8 mouse cellular contexts compared by ENCODE assay signal in the genomic region with DNA sequence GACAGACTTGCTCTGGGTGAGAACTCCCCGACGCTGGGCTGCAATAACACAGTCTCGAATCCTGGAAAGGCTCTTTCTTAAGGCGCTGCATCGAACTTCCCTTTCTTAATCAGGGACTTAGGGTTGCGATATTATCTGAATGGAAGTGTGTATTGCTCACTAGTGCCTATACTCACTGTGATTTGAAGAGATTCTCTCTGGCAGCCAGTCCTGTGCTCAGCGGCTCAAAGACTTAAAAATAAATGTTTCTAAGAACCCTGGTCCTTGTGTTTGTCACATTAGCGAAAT. TPM values are rescaled to one million over a fixed set of nuclear protein-coding genes. Genes with fewer than 3 reads are reported as not detected.
DNase-seq lines count a peak whose midpoint lies in the region; ATAC-seq and TF ChIP-seq lines count a peak whose summit lies in the region.

No protein-coding gene starts in this region.

- H3K27me3 ChIP-seq in kidney, adult 2 months (replicated peaks; ENCODE audit: control insufficient read depth, insufficient read depth, low read length): no peaks in the 10 kb centered on the region
- H3K27me3 ChIP-seq in embryonic facial prominence, embryonic 13.5 days: peaks cover 29% of the 10 kb centered on the region
- no peaks in the 10 kb centered on the region for H3K27me3 ChIP-seq in hindbrain, embryonic 16.5 days (replicated peaks; ENCODE audit: control insufficient read depth, insufficient read depth, low read length)
- H3K27me3 ChIP-seq in midbrain, embryonic 14.5 days (ENCODE audit: control insufficient read depth, insufficient read depth, low read length): peaks cover 13% of the 10 kb centered on the region

- H3K4me1 ChIP-seq in kidney, adult 2 months (ENCODE audit: control insufficient read depth, insufficient read depth, low read length): peaks cover 12% of the 10 kb centered on the region; the same call in 1 of the 2 replicates
- H3K4me1 ChIP-seq in embryonic facial prominence, embryonic 13.5 days: peaks cover 10% of the 10 kb centered on the region
- H3K4me1 ChIP-seq in hindbrain, embryonic 16.5 days (ENCODE audit: control insufficient read depth, insufficient read depth, low read depth, low read length): peaks cover 11% of the 10 kb centered on the region
- H3K4me1 ChIP-seq in midbrain, embryonic 14.5 days (ENCODE audit: control insufficient read depth, insufficient read depth, low read length): peaks cover 6% of the 10 kb centered on the region; the same call in 1 of the 2 replicates

- H3K4me3 ChIP-seq in kidney, adult 2 months (ENCODE audit: insufficient read depth, low read depth, low read length): peak overlapping the region; percentile 81; the same call in 1 of the 2 replicates
- peak overlapping the region; percentile 77 for H3K4me3 ChIP-seq in embryonic facial prominence, embryonic 13.5 days
- peak overlapping the region; percentile 93 for H3K4me3 ChIP-seq in hindbrain, embryonic 16.5 days (ENCODE audit: low read length)
- peak overlapping the region; percentile 74 for H3K4me3 ChIP-seq in midbrain, embryonic 14.5 days (replicated peaks; ENCODE audit: low read depth, low read length)

- no peak for DNase-seq in kidney, adult 2 months
- DNase-seq in kidney, postnatal 10 days: no peak
- DNase-seq in midbrain, embryonic 14.5 days: no peak
- no peak for DNase-seq in gastrocnemius, postnatal 25 days
- DNase-seq in layer of hippocampus, adult 18-20 months (ENCODE audit: low spot score in 2 of 2): no peak

- no peak for TF ChIP-seq CTCF in kidney, adult 2 months (conservative IDR thresholded peaks at IDR 0.05; ENCODE audit: insufficient read depth, insufficient read length, low read depth, low read length)

- 28% methylated on average over 8 of the region's 8 CpGs for WGBS in kidney, adult 2 months
- 32% methylated on average over 8 of the region's 8 CpGs for WGBS in embryonic facial prominence, embryonic 13.5 days
- WGBS in hindbrain, embryonic 16.5 days: 36% methylated on average over 8 of the region's 8 CpGs
- WGBS in midbrain, embryonic 14.5 days: 40% methylated on average over 8 of the region's 8 CpGs

- ATAC-seq in embryonic facial prominence, embryonic 13.5 days (ENCODE audit: insufficient number of reproducible peaks, insufficient read depth, low FRiP score, low TSS enrichment, low read depth): no peak
- no peak for ATAC-seq in hindbrain, embryonic 16.5 days
- no peak for ATAC-seq in midbrain, embryonic 14.5 days (ENCODE audit: low FRiP score, low TSS enrichment)
- ATAC-seq in erythroid progenitor cell, adult 5-6 weeks (replicated peaks; ENCODE audit: low FRiP score, poor library complexity, severe bottlenecking): no peak

- TF ChIP-seq POLR2A in kidney, adult 2 months (IDR thresholded peaks at IDR 0.05; ENCODE audit: low read depth, low read length): no peak

- H3K9ac ChIP-seq in embryonic facial prominence, embryonic 13.5 days: peak overlapping the region; percentile 83
- peak overlapping the region; percentile 78 for H3K9ac ChIP-seq in hindbrain, embryonic 16.5 days (ENCODE audit: low read depth, low read length)
- no peak overlapping the region for H3K9ac ChIP-seq in midbrain, embryonic 14.5 days (replicated peaks; ENCODE audit: low read length)

- H3K27ac ChIP-seq in kidney, adult 2 months (ENCODE audit: insufficient read depth, low read depth, low read length): no peak overlapping the region
- no peak overlapping the region for H3K27ac ChIP-seq in embryonic facial prominence, embryonic 13.5 days
- H3K27ac ChIP-seq in hindbrain, embryonic 16.5 days (ENCODE audit: low read depth, low read length): no peak overlapping the region
- no peak overlapping the region for H3K27ac ChIP-seq in midbrain, embryonic 14.5 days (replicated peaks; ENCODE audit: low read depth, low read length)

- no peaks in the 10 kb centered on the region for H3K9me3 ChIP-seq in embryonic facial prominence, embryonic 13.5 days
- H3K9me3 ChIP-seq in hindbrain, embryonic 16.5 days (ENCODE audit: control insufficient read depth, low read length): no peaks in the 10 kb centered on the region
- no peaks in the 10 kb centered on the region for H3K9me3 ChIP-seq in midbrain, embryonic 14.5 days (ENCODE audit: control insufficient read depth, low read length)

- H3K4me2 ChIP-seq in embryonic facial prominence, embryonic 13.5 days: peak overlapping the region; percentile 94
- H3K4me2 ChIP-seq in hindbrain, embryonic 16.5 days (ENCODE audit: low read length): peak overlapping the region; percentile 98
- peak overlapping the region; percentile 97 for H3K4me2 ChIP-seq in midbrain, embryonic 14.5 days (ENCODE audit: low read length)

- H3K36me3 ChIP-seq in kidney, adult 2 months (ENCODE audit: control insufficient read depth, insufficient read depth, low read length): no peaks in the 10 kb centered on the region
- no peaks in the 10 kb centered on the region for H3K36me3 ChIP-seq in embryonic facial prominence, embryonic 13.5 days
- H3K36me3 ChIP-seq in hindbrain, embryonic 16.5 days (ENCODE audit: control insufficient read depth, insufficient read depth, low read length): no peaks in the 10 kb centered on the region
- H3K36me3 ChIP-seq in midbrain, embryonic 14.5 days (ENCODE audit: control insufficient read depth, insufficient read depth, low read length): no peaks in the 10 kb centered on the region

RNA-seq across cellular contexts. Expression of a gene that starts 1.7 kb away (rescaled TPM):
- polyA plus RNA-seq in kidney, adult 2 months (2012; rRNA removed): 169 and 195 TPM in 2 replicates
- 1.7 and 1.8 TPM in 2 replicates for polyA plus RNA-seq in embryonic facial prominence, embryonic 13.5 days (2015; fragmentation: Nextera tagmentation; extraction: Ambion mirVana)
- polyA plus RNA-seq in hindbrain, embryonic 16.5 days (2015; fragmentation: Nextera tagmentation; extraction: Ambion mirVana): 9.1 and 9.5 TPM in 2 replicates
- 4.8 and 6.6 TPM in 2 replicates for polyA plus RNA-seq in midbrain, embryonic 14.5 days (2014; fragmentation: Nextera tagmentation; extraction: Ambion mirVana)
- 10 to 100 TPM in 1 of 2 experiments, 1 to 10 TPM in 1; 9.7 to 12.3 TPM for total RNA-seq in gastrocnemius, postnatal 25 days (2021)
- total RNA-seq in layer of hippocampus, adult 18-20 months (2021): 100 to 1,000 TPM; 125 to 128 TPM
- not detected in 2 replicates for total RNA-seq in erythroid progenitor cell, adult 5-6 weeks (2015; ENCODE audit: low replicate concordance)
- total RNA-seq in erythroid progenitor cell, adult 5-6 weeks (2017; ENCODE audit: low replicate concordance): not detected in 2 replicates

Comparison
In these comparisons a context has a peak if more than half of its experiments do, and no peak if none do; other contexts are left out.
1. RNA of a gene that starts 1.7 kb away (polyA plus RNA-seq): 169 to 195 TPM in kidney, adult 2 months; 9.1 to 9.5 TPM in hindbrain, embryonic 16.5 days, 4.8 to 6.6 TPM in midbrain, embryonic 14.5 days and 1.7 to 1.8 TPM in embryonic facial prominence, embryonic 13.5 days; every median in the first group is over 10 times any median in the second.
2. Peak in every context shown above with its lines, with median percentiles within 50 percentile points of each other: H3K4me3 ChIP-seq and H3K4me2 ChIP-seq.